Mouse (Mus musculus): ENCODE results near the gene Ap2s1. TPM values are rescaled to one million over a fixed set of nuclear protein-coding genes. Genes with fewer than 3 reads are reported as not detected.
A peak's percentile ranks its signal among the peaks of the same experiment; 100 is the strongest.
"Not testable (repeated sequence)": the region's sequence is repeated elsewhere in the genome, so short reads cannot be mapped to it uniquely, and the experiment has no call there.

The Ap2s1 gene
- total RNA-seq, 1 experiment, result 227 TPM

GRCm38 (mm10) chr7:16706385-16706784 lies 31.8 kb upstream of the Ap2s1 start:
- DNase-seq (ENCODE audit: low read depth, low spot score), result no peak
- Histone ChIP-seq H3K4me1 (ENCODE audit: control insufficient read depth in 2 of 2, insufficient read depth in 2 of 2, low read length in 2 of 2, poor library complexity in 1 of 2) (peaks cover 0 to 7% of the 10 kb centered on the region in 2 experiments; a peak in 1 of 4 replicates), H3K4me3 (ENCODE audit: insufficient read depth in 1 of 2, low read depth in 1 of 2, low read length in 2 of 2, poor library complexity in 1 of 2, severe bottlenecking in 1 of 2) (no peak overlapping the region), H3K9me3 (ENCODE audit: control insufficient read depth, insufficient read depth, low read depth, low read length) (no peaks in the 10 kb centered on the region), H3K9ac (ENCODE audit: insufficient read depth, low read depth, low read length, poor library complexity, severe bottlenecking) (no peak overlapping the region), H3K27ac (ENCODE audit: insufficient read depth, low read depth, low read length, poor library complexity, severe bottlenecking) (no peak overlapping the region), H3K36me3 (ENCODE audit: control insufficient read depth, insufficient read depth, low read length, poor library complexity, severe bottlenecking) (no peaks in the 10 kb centered on the region)
- TF ChIP-seq CHD2 (IDR thresholded peaks at IDR 0.05; ENCODE audit: low read depth, low read length) (no peak), ZNF384 (IDR thresholded peaks at IDR 0.05; ENCODE audit: low read depth, low read length) (no peak), MAFK (IDR thresholded peaks at IDR 0.05; ENCODE audit: insufficient read depth, low read depth, low read length) (no peak), HCFC1 (IDR thresholded peaks at IDR 0.05; ENCODE audit: borderline replicate concordance, insufficient read depth, low read length) (no peak), ZC3H11A (IDR thresholded peaks at IDR 0.05; ENCODE audit: borderline replicate concordance, low read depth, low read length) (no peak)
- in situ Hi-C loops (cut with MboI; ENCODE audit: low sequenced_read_pairs in 2 of 2, unreplicated experiment in 2 of 2), result no loop called here

GRCm38 (mm10) chr7:16708244-16708643 lies 30.0 kb upstream of the Ap2s1 start:
- Histone ChIP-seq H3K4me3 (ENCODE audit: insufficient read depth in 1 of 2, low read depth in 1 of 2, low read length in 2 of 2, poor library complexity in 1 of 2, severe bottlenecking in 1 of 2) (no peak overlapping the region), H3K9me3 (ENCODE audit: control insufficient read depth, insufficient read depth, low read depth, low read length) (no peaks in the 10 kb centered on the region), H3K36me3 (ENCODE audit: control insufficient read depth, insufficient read depth, low read length, poor library complexity, severe bottlenecking) (no peaks in the 10 kb centered on the region), H3K27ac (ENCODE audit: insufficient read depth, low read depth, low read length, poor library complexity, severe bottlenecking) (no peak overlapping the region), H3K4me1 (ENCODE audit: control insufficient read depth in 2 of 2, insufficient read depth in 2 of 2, low read length in 2 of 2, poor library complexity in 1 of 2) (peaks cover 0 to 8% of the 10 kb centered on the region in 2 experiments; a peak in 1 of 4 replicates), H3K9ac (ENCODE audit: insufficient read depth, low read depth, low read length, poor library complexity, severe bottlenecking) (no peak overlapping the region)
- no peak for TF ChIP-seq MAFK (IDR thresholded peaks at IDR 0.05; ENCODE audit: insufficient read depth, low read depth, low read length)
- TF ChIP-seq CHD2 (IDR thresholded peaks at IDR 0.05; ENCODE audit: low read depth, low read length), result no peak
- no peak for TF ChIP-seq ZNF384 (IDR thresholded peaks at IDR 0.05; ENCODE audit: low read depth, low read length)
- no peak for TF ChIP-seq HCFC1 (IDR thresholded peaks at IDR 0.05; ENCODE audit: borderline replicate concordance, insufficient read depth, low read length)
- no peak for DNase-seq (ENCODE audit: low read depth, low spot score)
- in situ Hi-C loops (cut with MboI; ENCODE audit: low sequenced_read_pairs in 2 of 2, unreplicated experiment in 2 of 2), result no loop called here

- in situ Hi-C loops (cut with MboI; ENCODE audit: low sequenced_read_pairs in 2 of 2, unreplicated experiment in 2 of 2), result no loop called here
- H3K4me3 ChIP-seq (ENCODE audit: insufficient read depth in 1 of 2, low read depth in 1 of 2, low read length in 2 of 2, poor library complexity in 1 of 2, severe bottlenecking in 1 of 2), result no peak overlapping the region
- H3K9me3 ChIP-seq (ENCODE audit: control insufficient read depth, insufficient read depth, low read depth, low read length), result no peaks in the 10 kb centered on the region
- peaks cover 0 to 12% of the 10 kb centered on the region in 2 experiments; a peak in 1 of 4 replicates for H3K4me1 ChIP-seq (ENCODE audit: control insufficient read depth in 2 of 2, insufficient read depth in 2 of 2, low read length in 2 of 2, poor library complexity in 1 of 2)
- no peak overlapping the region for H3K9ac ChIP-seq (ENCODE audit: insufficient read depth, low read depth, low read length, poor library complexity, severe bottlenecking)
- TF ChIP-seq HCFC1 (IDR thresholded peaks at IDR 0.05; ENCODE audit: borderline replicate concordance, insufficient read depth, low read length) (no peak), ZC3H11A (IDR thresholded peaks at IDR 0.05; ENCODE audit: borderline replicate concordance, low read depth, low read length) (no peak), ZNF384 (IDR thresholded peaks at IDR 0.05; ENCODE audit: low read depth, low read length) (no peak), CHD2 (IDR thresholded peaks at IDR 0.05; ENCODE audit: low read depth, low read length) (no peak), MAFK (IDR thresholded peaks at IDR 0.05; ENCODE audit: insufficient read depth, low read depth, low read length) (no peak)
- H3K27ac ChIP-seq (ENCODE audit: insufficient read depth, low read depth, low read length, poor library complexity, severe bottlenecking), result no peak overlapping the region
- no peaks in the 10 kb centered on the region for H3K36me3 ChIP-seq (ENCODE audit: control insufficient read depth, insufficient read depth, low read length, poor library complexity, severe bottlenecking)
- DNase-seq (ENCODE audit: low read depth, low spot score), result no peak
Observed at GRCm38 (mm10) chr7:16710604-16711003, 27.6 kb upstream of the Ap2s1 start.

- Histone ChIP-seq H3K4me1 (ENCODE audit: control insufficient read depth in 2 of 2, insufficient read depth in 2 of 2, low read length in 2 of 2, poor library complexity in 1 of 2) (peaks cover 0 to 12% of the 10 kb centered on the region in 2 experiments; a peak in 2 of 4 replicates), H3K9me3 (ENCODE audit: control insufficient read depth, insufficient read depth, low read depth, low read length) (no peaks in the 10 kb centered on the region), H3K9ac (ENCODE audit: insufficient read depth, low read depth, low read length, poor library complexity, severe bottlenecking) (peak overlapping the region; percentile 73), H3K4me3 (ENCODE audit: insufficient read depth in 1 of 2, low read depth in 1 of 2, low read length in 2 of 2, poor library complexity in 1 of 2, severe bottlenecking in 1 of 2) (peak overlapping the region; percentile 45 to 55), H3K27ac (ENCODE audit: insufficient read depth, low read depth, low read length, poor library complexity, severe bottlenecking) (peak overlapping the region; percentile 76), H3K36me3 (ENCODE audit: control insufficient read depth, insufficient read depth, low read length, poor library complexity, severe bottlenecking) (no peaks in the 10 kb centered on the region)
- peak; percentile 59 for DNase-seq (ENCODE audit: low read depth, low spot score)
- in situ Hi-C loops (cut with MboI; ENCODE audit: low sequenced_read_pairs in 2 of 2, unreplicated experiment in 2 of 2), result no loop called here
- no peak for TF ChIP-seq CHD2 (IDR thresholded peaks at IDR 0.05; ENCODE audit: low read depth, low read length)
- no peak for TF ChIP-seq ZC3H11A (IDR thresholded peaks at IDR 0.05; ENCODE audit: borderline replicate concordance, low read depth, low read length)
- TF ChIP-seq ZNF384 (IDR thresholded peaks at IDR 0.05; ENCODE audit: low read depth, low read length), result no peak
- no peak for TF ChIP-seq HCFC1 (IDR thresholded peaks at IDR 0.05; ENCODE audit: borderline replicate concordance, insufficient read depth, low read length)
- no peak for TF ChIP-seq MAFK (IDR thresholded peaks at IDR 0.05; ENCODE audit: insufficient read depth, low read depth, low read length)
Observed at GRCm38 (mm10) chr7:16712633-16713415, 25.4 kb upstream of the Ap2s1 start.

- H3K4me3 ChIP-seq (ENCODE audit: insufficient read depth in 1 of 2, low read depth in 1 of 2, low read length in 2 of 2, poor library complexity in 1 of 2, severe bottlenecking in 1 of 2), result peak overlapping the region; percentile 56 to 62
- H3K9me3 ChIP-seq (ENCODE audit: control insufficient read depth, insufficient read depth, low read depth, low read length); DNase-seq (ENCODE audit: low read depth, low spot score); in situ Hi-C loops (cut with MboI; ENCODE audit: low sequenced_read_pairs in 2 of 2, unreplicated experiment in 2 of 2); H3K36me3 ChIP-seq (ENCODE audit: control insufficient read depth, insufficient read depth, low read length, poor library complexity, severe bottlenecking): not testable (repeated sequence)
- H3K9ac ChIP-seq (ENCODE audit: insufficient read depth, low read depth, low read length, poor library complexity, severe bottlenecking), result peak overlapping the region; percentile 73
- H3K27ac ChIP-seq (ENCODE audit: insufficient read depth, low read depth, low read length, poor library complexity, severe bottlenecking), result peak overlapping the region; percentile 62
- peaks cover 0 to 12% of the 10 kb centered on the region in 2 experiments; a peak in 2 of 4 replicates for H3K4me1 ChIP-seq (ENCODE audit: control insufficient read depth in 2 of 2, insufficient read depth in 2 of 2, low read length in 2 of 2, poor library complexity in 1 of 2)
Observed at GRCm38 (mm10) chr7:16716456-16717152, 21.6 kb upstream of the Ap2s1 start.
